Mouse (Mus musculus) hematopoietic stem cell, adult 5-6 weeks (primary cell): ENCODE measurements around the gene Nol11. TPM values are rescaled to one million over a fixed set of nuclear protein-coding genes. Genes with fewer than 3 reads are reported as not detected.
A peak's percentile ranks its signal among the peaks of the same experiment; 100 is the strongest.
"Not testable (repeated sequence)": the region's sequence is repeated elsewhere in the genome, so short reads cannot be mapped to it uniquely, and the experiment has no call there.

Experiments
- ATAC-seq, 2 experiments: fragments of 125-278 bp in 1 of 2; replicated peaks in 1 of 2; 2 replicates each; pipeline ENCODE4 v1.8.0; 2016 to 2017; ENCODE audit warnings: inconsistent platforms in 2 of 2, mild to moderate bottlenecking in 2 of 2, moderate number of reproducible peaks in 2 of 2, low read depth in 1 of 2, moderate TSS enrichment in 1 of 2; ENCODE audit not compliant: low FRiP score in 2 of 2, poor library complexity in 2 of 2, severe bottlenecking in 2 of 2, insufficient read depth in 1 of 2, low TSS enrichment in 1 of 2
- total RNA-seq: library from RNA; stranded (forward); fragments of 172-1452, 232-1000 nt; gene quantifications from 2 replicates; pipeline ENCODE4 v1.2.3, GENCODE M21; 2017

The Nol11 gene
- total RNA-seq, 1 experiment from 2014 or later = 63.5 TPM

DNA sequence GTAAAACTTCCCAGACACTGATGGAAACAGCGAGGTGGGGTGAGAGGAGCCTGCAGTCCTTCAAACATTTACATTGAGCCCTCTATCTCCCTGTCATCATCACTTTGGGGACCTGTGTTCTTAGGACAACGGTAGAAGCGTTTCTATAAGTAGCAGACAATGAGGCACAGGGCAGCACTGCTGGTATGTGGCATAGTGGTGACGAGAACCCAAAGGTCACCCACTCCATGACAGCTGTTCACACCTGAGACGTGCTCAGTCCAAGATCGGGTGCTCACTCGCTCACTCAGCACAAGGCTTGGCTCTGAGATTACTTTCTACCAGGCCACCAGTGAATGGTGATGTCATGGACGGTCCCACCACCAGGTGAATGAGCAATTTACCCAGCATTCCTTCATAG lies 5.4 kb downstream of the Nol11 start:
- no peak for ATAC-seq

DNA sequence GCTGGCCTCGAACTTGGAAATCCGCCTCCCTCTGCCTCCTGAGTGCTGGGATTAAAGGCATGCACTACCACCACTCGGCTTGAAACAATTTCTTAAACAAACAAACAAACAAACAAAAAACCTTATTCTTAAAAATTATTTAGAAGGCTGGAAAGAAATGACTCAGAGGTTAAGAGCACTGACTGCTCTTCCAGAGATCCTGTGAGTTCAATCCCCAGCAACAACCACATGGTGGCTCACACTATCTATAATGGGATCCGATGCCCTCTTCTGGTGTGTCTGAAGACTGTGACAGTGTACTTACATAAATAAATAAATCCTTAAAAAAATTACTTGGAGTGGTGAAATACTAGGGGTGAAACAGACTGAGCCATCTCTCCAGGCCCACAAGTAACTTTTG lies 28.0 kb downstream of the Nol11 start:
- no peak for ATAC-seq

DNA sequence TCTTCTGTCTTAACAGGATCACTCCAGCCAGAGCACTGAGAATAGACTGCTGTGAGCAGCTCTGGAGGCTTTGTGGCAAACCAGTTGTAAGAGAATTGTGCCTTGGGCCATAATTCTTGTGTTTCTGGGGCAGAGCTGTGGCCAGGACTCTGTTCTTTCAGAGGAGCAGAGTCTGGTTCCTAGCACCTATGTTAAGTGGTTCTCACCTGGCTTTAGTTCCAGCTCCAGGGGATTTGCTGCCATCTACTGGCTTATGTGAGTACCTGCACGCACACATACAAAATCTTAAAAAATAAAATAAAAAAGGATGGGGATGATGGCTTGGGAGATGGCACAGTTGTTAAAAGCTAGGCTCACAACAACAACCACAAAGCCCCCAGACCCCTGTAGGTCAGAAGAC lies 30.1 kb downstream of the Nol11 start:
- ATAC-seq = 0 out of 4 replicates have a peak, but pooled peaks have one; percentile 42 to 56

DNA sequence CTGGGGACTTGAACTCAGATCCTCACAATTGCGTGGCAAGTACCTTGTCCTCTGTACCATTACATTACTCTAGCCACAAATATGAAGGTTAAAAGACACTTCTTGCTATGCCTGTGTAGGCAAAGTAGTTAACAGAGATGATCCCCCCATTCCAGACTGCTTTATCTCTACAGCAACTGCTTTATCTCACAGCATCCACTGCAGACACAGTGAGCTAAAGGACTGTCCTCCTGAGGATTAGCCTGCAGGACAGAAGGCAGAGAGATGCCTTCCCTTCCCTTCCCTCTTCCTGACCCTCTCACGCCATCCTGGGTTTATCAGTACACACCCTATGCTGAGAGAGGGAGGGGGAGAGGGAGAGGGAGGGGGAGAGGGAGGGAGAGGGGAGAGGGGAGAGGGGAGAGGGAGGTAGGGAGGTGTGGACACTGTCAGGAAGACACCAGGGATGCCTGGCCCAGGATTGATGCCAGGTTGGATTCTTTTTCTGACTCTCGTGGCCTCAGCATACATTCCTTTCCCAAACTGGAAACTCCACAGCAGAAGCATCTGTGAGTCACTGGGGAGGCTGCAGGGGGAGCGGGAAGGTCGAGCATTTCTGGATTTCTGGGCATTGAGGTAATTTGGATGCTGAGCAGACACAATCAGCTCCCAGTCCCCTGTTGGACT lies 32.1 kb downstream of the Nol11 start:
- ATAC-seq = no peak

DNA sequence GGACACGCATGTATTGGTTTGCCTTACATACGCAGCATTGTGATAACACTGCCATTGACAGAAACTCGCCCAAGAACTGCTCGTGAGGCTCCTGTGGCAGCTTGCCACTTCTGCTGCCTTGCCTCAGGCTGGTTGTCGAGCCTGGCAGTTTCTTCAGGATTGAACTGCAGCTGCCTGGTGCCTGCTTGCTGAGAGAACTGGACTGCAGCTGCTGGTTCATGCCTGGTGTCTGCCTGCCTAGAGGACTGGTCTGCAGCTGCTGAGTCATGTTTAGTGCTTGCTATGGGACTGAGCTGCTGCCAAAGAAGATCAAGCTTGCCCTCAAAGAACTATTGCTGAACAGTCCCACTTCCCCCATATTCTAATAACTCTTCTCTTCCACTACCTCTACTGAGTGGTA lies 33.9 kb downstream of the Nol11 start:
- no peak for ATAC-seq

DNA sequence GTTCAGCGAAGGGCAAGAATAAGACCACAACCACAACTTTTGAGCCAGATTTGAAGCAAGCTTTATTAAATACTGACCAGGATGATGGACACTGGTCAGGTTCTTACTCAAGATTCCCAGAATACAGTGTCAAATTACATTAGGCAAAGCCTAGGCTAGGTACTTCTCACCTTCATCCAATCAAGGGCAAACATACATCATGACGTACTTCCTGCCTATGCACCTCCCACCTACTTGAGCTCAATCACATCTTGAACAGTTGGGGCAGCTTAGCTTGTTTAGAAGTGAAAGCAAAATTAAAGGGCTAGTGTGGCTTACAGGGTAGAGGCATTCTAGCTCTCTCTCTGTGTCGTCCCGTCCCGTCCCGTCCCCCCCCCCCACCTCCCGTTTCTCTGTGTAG lies 34.8 kb downstream of the Nol11 start:
- ATAC-seq = no peak

DNA sequence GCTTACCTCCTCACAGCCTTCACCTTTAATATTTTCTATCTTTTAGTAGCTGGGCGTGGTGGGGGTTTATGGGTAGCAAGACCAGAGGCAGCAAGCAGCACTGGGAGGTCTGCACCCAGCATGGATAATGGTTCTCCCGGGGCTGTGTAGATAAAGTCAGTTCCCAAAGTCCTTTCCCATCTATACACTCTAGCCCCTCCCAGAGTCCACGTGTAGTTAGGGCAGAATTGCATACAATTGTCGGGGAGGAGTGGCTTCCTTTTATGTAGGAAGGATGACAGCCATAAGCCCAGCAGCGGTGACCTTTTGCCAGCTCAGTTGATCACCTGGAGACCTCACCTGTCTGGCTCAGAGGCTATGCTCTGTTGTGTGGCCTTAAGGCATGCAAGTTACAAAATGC lies 35.5 kb downstream of the Nol11 start:
- ATAC-seq = no peak

DNA sequence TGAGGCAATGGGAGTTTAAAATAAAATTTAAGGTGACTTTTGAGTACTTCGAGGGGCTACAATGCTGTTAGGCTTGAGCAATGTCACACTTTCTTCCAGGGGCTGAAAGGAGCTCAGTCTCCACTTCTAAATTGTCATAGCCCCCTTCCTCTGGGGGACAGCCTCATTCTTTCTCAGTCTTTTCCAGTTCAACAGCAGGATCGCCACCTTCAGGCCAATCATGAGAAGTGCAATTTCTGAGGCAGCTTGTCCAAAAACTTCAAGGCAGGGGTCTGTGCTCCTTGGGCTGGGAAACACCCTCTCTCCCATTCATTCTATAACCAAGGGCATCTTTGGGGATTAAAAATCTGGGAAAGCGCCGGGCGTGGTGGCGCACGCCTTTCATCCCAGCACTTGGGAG lies 37.4 kb downstream of the Nol11 start:
- ATAC-seq = peak in 1 of 2 experiments; percentile 71; a peak in 2 of 4 replicates

DNA sequence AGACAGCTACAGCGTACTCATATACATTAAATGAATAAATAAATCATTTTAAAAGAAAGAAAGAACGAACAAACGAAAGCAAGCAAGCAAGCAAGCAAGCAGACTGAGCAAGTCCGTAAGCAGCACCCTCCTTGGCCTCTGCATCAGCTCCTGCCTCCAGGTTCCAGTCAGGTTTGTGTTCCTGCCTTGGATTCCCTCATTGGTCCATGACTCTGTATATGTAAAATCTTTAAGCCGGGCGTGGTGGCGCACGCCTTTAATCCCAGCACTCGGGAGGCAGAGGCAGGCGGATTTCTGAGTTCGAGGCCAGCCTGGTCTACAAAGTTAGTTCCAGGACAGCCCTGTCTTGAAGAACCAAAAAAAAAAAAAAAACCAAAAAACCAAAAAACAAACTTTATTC lies 45.2 kb downstream of the Nol11 start:
- not testable (repeated sequence) for ATAC-seq

DNA sequence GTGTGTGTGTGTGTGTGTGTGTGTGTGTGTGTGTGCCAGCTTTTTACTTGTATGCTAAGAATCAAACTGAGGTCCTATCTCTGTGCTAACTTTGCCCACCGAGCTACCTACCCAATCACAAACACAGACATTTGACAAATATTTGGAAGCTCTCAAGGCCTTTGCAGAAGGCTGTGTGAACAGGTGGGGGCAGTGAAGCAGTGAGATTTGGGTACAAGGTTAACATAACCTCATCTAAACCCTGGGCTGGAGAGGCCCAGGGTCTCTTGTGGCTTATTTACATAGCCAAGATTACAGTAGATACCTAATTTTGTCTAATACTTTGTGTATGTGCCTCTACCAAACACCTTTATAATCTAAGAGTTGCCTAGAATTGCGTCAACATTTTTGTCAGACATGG lies 46.8 kb downstream of the Nol11 start:
- no peak for ATAC-seq

DNA sequence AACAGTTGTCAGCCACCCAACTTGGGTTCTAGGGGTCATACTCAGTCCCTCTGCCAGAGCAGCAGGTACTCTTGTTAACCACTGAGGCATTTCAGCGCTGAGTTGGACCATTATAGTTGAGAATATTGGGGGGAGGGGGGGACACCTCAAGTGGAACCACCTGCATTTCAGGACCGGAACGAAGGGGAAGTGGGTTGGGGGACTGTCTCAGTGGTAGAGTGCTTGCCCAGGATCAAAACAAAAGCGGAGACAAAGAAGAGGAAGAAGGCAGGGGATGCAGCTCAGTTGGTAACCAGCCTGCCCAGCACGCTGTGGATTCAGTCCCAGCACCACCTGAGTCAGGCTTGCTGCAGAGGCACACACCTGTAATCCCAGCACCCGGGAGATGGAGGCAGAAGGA lies 48.4 kb downstream of the Nol11 start:
- peak; percentile 69 to 85 for ATAC-seq

DNA sequence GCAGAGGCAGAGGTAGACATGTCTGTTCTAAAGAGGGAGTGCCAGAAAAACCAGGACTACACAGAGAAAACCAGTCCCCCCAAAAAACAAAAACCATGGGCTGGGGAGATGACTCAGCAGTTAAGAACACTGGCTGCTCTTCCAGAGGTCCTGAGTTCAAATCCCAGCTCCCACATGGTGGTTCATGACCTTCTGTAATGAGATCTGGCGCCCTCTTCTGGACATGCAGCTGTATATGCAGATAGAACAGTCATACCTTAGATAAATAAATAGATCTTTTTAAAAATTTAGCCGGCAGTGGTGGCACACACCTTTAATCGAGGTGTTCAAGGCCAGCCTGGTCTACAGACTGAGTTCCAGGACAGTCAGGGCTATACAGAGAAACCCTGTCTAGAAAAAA lies 50.5 kb downstream of the Nol11 start:
- ATAC-seq = no peak

DNA sequence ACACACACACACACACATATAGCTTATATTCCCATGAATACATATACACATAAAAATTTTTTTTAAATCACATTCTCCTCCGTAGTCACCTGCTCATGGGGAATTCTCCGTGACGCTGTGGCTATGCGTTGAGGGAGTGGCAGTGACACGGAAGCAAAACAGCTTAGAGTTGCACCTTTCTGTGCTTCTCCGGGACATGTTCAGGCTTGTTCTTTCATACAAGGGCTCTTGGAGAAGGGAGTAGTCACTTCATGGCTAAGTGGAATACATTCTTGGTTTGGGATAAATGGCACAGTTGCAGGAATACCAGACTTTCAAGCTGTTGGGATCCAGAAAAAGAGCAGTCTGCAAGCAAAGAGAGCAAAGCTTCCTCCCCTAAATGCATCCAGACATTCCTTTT lies 51.6 kb downstream of the Nol11 start:
- no peak for ATAC-seq

DNA sequence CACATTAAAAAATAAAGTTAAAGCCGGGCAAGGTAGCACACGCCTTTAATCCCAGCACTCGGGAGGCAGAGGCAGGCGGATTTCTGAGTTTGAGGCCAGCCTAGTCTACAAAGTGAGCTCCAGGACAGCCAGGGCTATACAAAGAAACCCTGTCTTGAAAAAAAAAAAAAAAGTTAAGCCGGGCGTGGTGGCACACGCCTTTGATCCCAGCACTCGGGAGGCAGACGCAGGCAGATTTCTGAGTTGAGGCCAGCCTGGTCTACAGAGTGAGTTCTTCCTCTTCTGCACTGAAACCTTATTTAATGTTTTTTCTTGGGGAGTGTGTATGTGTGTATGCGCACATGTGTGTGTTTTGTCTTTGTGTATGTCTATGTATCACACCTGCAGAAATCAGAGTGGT lies 52.7 kb downstream of the Nol11 start:
- ATAC-seq = not testable (repeated sequence)

DNA sequence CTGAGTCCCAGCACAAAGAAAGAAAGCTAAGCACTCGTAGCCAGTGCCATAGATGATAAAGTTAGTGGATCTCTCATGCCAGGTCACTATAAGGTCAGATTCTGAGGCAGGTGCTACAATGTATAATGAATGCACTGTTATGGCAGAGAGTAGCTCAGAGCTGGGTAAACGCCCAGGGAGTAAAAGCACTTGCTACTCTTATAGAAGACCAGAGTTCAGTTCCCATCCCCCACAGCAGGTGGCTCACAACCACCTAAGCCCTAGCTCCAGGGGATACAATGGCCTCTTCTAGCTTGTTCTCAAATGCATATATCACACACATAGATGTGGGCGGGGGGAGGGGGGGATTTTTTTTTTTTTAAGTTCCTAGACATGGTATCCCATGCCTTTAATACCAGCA lies 53.4 kb downstream of the Nol11 start:
- no peak for ATAC-seq

DNA sequence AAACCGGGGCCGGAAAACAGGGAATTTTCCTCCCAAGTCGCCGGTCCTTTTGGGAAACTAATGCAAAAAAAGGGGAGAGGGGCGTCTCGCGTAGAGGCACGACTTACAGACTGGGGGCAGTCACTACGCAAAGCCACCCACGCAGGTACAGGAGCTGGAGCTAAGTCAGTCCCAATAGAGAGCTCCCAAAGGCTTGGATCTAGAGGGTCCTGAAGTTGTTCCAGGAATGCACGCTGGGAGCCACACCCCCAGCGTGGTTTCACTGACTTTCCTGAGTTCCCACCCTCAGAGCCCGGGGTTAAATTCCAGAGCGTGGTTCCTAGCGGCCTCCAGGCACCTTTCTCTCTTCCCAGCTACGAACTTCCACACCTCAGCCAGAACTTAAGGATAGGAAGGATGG lies 56.8 kb downstream of the Nol11 start:
- ATAC-seq = no peak

DNA sequence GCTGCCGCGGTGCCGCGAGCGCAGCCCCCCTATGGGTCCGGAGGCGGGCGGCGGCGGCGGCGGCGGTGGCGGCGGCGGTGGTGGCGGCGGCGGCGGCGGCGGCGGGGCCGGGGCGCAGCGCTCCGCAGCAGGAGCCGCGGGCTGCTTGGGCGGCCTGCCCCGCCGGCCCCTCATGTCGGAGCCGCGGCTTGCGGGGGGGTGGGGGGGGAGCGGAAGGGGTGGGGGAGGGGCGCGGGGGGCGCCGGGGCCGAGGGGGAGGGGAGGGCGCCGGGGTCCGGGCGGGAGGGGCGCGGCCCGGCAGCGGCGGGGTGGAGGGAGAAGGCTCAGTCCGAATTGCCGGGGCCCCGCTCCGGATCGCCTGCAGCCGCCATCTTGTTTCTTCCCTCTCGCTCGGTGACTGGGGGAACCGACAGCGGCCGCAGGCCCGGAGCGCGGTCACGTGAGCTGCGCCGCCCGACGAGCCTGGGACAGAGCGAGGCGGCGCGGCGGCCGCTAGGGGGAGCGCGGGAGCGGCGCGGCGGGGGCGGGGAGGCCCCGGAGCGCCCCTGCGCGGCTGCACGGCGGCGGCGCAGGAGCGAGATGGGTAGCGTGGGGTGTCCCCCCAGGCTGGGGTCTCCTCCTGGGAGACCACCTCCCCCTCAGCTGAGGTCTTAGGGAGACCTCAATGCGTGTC lies 57.3 kb downstream of the Nol11 start, which contains the start of gene Bptf:
TSS of gene Bptf (minus strand) at position 379 of the 673 bp plus-strand sequence.
- peak; percentile 69 to 81 for ATAC-seq

DNA sequence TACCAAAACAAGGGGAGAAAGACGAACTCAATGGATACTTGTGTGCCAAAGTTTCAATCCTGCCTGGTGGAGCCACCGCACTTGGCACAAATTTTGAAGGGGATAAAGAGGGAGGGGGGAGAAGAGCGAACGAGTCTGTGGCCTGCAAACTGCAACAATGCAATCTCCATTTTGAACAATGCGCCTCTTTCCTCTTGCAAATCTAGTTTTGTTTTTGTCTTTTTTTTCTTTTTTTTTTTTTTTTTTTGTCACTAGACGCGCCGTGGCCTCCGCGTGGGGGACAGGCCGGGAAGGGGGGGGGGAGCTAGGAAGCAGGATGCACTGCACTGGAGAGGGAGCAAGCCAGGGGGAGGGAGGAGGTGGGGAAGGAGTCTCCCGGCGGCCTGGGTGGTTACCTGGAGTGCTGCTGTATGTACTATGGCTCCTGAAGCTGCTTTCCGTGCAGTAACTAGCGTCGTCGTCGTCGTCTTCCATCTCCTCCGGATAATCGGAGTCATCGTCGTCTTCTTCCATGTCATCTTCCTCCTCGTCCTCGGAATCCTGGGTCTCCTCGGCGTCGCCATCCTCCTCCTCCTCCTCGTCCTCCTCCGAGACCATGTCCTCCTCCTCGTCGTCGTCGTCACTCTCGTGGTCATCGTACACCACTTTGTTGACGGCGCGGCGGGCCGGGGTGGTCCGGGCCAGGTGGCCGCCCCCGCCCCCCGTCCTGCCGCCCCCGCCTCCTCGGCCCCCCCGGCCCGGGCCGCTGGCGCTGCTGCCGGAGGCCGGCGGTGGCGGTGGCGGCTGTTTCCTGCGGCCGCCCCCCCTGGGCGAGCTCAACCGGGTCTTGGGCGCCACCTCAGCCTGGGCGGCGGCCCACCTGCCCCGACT lies 58.1 kb downstream of the Nol11 start:
- peak in 1 of 2 experiments; percentile 51; a peak in 2 of 4 replicates for ATAC-seq
